Mouse (Mus musculus) naive thymus-derived CD4-positive, alpha-beta T cell, adult 2 months (primary cell): ENCODE data around the gene Slc5a10.
A peak's percentile ranks its signal among the peaks of the same experiment; 100 is the strongest.
"Not testable (repeated sequence)": the region's sequence is repeated elsewhere in the genome, so short reads cannot be mapped to it uniquely, and the experiment has no call there.

ENCODE experiments used
- DNase-seq: peaks from one replicate; pipeline ENCODE4 v3.0.0-alpha.2; 2011; ENCODE audit warnings: low read depth

Gene Slc5a10

GRCm38 (mm10) chr11:61647956-61648748, 72.5 kb downstream of the Slc5a10 start:
- peak; percentile 56 for DNase-seq

GRCm38 (mm10) chr11:61647110-61647910, 73.3 kb downstream of the Slc5a10 start:
- peak; percentile 74 for DNase-seq

GRCm38 (mm10) chr11:61646499-61647039, 74.1 kb downstream of the Slc5a10 start:
- peak; percentile 35 for DNase-seq

- peak; percentile 61 for DNase-seq
These were observed 75.2 kb downstream of the Slc5a10 start for GRCm38 (mm10) chr11:61645357-61645857.

GRCm38 (mm10) chr11:61644576-61645326, 75.9 kb downstream of the Slc5a10 start:
- DNase-seq, result peak; percentile 57

- DNase-seq, result no peak
These were observed 77.3 kb downstream of the Slc5a10 start for GRCm38 (mm10) chr11:61643184-61643961.

- peak; percentile 53 for DNase-seq
These were observed 78.5 kb downstream of the Slc5a10 start for GRCm38 (mm10) chr11:61642106-61642505.

- not testable (repeated sequence) for DNase-seq
These were observed 80.0 kb downstream of the Slc5a10 start for GRCm38 (mm10) chr11:61640585-61640984.

GRCm38 (mm10) chr11:61639601-61640177, 80.9 kb downstream of the Slc5a10 start:
- peak; percentile 51 for DNase-seq

- peak; percentile 67 for DNase-seq
These were observed 81.7 kb downstream of the Slc5a10 start for GRCm38 (mm10) chr11:61638764-61639536.

GRCm38 (mm10) chr11:61637856-61638255, 82.8 kb downstream of the Slc5a10 start:
- no peak for DNase-seq

GRCm38 (mm10) chr11:61637413-61637812, 83.2 kb downstream of the Slc5a10 start:
- no peak for DNase-seq

GRCm38 (mm10) chr11:61636309-61636708, 84.3 kb downstream of the Slc5a10 start:
- not testable (repeated sequence) for DNase-seq

GRCm38 (mm10) chr11:61629621-61630020, 91.0 kb downstream of the Slc5a10 start:
- peak; percentile 70 for DNase-seq

- DNase-seq, result no peak
These were observed 94.1 kb downstream of the Slc5a10 start for GRCm38 (mm10) chr11:61626509-61626908.

GRCm38 (mm10) chr11:61625136-61625535, 95.5 kb downstream of the Slc5a10 start:
- DNase-seq, result no peak
